Mouse (Mus musculus): ENCODE data around the gene Tor4a.

- TF ChIP-seq CTCF (IDR thresholded peaks at IDR 0.05; ENCODE audit: low read depth) (no peak), EP300 (optimal IDR thresholded peaks at IDR 0.05) (no peak)
These were observed 1.2 kb downstream of the Tor4a start for GRCm38 (mm10) chr2:25195211-25196156.
